Mouse (Mus musculus) liver, embryonic 14.5 days (tissue): ENCODE data around the gene Kcnj6.

Experiments used
- CTCF ChIP-seq: IDR thresholded peaks from 2 replicates; pipeline ENCODE4 v1.5.1; 2016; ENCODE audit warnings: antibody characterized with exemption, low read depth, control low read depth
- EP300 ChIP-seq: IDR thresholded peaks from 2 replicates; pipeline ENCODE4 v1.6.1; 2016; ENCODE audit warnings: antibody characterized with exemption, low read depth

DNA sequence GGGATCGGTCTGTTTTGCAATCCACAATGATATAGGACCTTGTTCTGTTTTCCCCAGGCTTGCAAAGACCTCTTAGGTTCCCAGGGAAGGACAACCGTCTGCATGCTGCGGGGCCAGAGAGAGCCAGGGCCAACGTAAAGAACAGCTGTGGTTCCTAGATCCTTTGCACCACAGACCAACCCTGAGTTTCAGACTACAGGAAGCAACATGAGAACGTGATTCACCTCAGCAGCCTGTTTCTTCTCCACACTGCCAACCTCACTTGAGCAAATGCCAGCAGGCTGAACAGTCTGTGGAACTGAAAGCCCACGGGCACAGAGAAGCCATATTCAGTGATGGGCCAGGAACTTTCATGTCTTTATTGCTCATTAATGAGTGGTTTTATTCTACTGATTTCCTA lies 241.1 kb downstream of the Kcnj6 start:
- TF ChIP-seq EP300 = no peak
- TF ChIP-seq CTCF = no peak
